Mouse (Mus musculus) frontal cortex, adult (tissue): ENCODE data around the gene Olfr735.

Source experiments
- ATAC-seq: cut with Nextera tagmentation; 2 replicates; pipeline ENCODE4 v1.9.2; 2017; ENCODE audit warnings: mild to moderate bottlenecking, moderate library complexity, mixed read lengths; ENCODE audit not compliant: low TSS enrichment

The Olfr735 gene

DNA sequence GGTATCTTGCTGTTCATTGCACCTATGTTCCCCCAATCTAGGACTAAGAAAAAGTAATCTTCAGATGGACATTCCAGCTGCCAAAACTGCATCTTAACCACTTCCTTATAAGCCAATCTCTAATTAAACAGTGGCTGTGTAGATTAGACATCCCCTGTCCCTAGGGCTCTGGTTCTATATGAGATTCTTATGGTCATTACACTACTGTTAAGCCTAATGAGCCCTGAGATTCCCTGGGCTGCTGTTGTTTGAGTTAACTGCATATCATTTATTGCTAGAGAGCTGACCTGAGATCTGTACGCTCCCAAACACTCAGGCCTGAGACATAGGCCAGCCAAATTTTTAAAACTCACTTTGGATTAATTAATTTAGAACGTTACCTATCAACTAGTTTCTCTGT, at the start of gene Olfr735:
Gene Olfr735 (minus strand): TSS at position 77 of the 400 bp plus-strand sequence.
- no peak for ATAC-seq

- no peak for ATAC-seq
Measured at GRCm38 (mm10) chr14:50380863-50381262, 32.2 kb upstream of the Olfr735 start, which contains the start of gene Olfr736. Olfr736 (plus strand) TSS chr14:50381163.

- ATAC-seq = no peak
Measured at GRCm38 (mm10) chr14:50363561-50363960, 14.9 kb upstream of the Olfr735 start.

GRCm38 (mm10) chr14:50360480-50360879, 11.8 kb upstream of the Olfr735 start:
- ATAC-seq = no peak

DNA sequence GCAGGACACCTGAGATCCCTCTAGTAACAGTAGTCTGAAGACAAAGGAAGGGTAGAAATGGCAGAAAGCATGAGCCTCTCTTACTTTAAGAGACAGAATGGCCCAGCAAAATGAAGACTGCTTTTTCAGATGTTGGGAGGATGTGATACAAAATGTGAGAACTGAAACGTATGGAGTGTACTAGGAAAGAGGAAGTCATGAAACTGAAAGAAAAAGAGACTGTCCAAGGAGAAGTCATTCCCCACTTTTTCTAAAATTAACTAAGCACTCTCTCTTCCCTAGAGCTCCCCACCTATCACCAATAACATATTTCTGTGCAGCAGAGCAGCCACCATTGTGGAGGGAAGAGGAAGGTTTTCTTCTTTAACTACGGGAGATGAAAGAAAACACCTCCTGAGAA, 8.9 kb upstream of the Olfr735 start, which contains the start of gene Tlr11:
Gene Tlr11 (plus strand): TSS at position 322 of the 400 bp plus-strand sequence.
- ATAC-seq = no peak

DNA sequence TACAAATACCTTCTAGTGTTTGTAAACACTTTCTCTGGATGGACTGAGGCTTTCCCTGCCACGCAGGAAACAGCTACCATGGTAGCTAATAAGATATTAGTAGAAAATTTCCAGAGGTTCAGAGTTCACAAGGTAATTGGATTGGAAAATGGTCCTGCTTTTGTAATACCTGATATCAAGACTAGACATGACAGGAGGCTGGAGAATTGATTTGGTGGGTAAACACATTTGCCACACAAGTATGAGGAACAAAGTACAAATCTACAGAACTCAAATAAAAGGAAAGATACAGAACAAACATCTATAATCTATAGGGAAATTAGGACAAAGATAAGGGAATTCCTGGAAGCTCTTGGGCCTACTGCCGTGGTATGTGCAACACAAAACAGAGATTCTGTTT, 8.1 kb upstream of the Olfr735 start:
- ATAC-seq = no peak

- no peak for ATAC-seq
Measured at GRCm38 (mm10) chr14:50352438-50352837, 3.8 kb upstream of the Olfr735 start.

GRCm38 (mm10) chr14:50326661-50327060, 22.0 kb downstream of the Olfr735 start, which contains the start of gene Olfr734:
Olfr734 (minus strand) TSS chr14:50326761.
- no peak for ATAC-seq

DNA sequence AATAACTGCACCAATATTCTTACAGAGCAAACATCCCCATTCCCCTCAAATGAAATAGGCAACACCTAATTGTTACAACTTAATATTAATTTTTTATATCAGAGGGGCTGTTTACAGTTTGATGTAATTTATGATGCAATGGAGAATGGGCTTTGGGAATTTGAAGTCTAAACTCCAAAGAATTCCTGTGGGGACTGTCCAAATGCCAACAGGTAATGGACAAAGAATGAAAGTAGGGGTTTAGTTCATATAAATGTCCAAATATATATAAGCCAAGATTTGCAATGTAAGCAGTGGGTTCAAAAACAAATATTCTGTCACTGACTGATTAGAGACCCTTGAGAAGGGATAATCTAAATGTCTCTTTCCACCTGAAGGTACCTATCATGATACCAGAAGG, 47.2 kb downstream of the Olfr735 start, which contains the start of gene Olfr733:
Gene Olfr733 (minus strand): TSS at position 101 of the 400 bp plus-strand sequence.
- no peak for ATAC-seq
